Mouse (Mus musculus): Measurements from ENCODE around the gene Mdk. TPM values are rescaled to one million over a fixed set of nuclear protein-coding genes. Genes with fewer than 3 reads are reported as not detected.

The Mdk gene
- polyA plus RNA-seq, 1 experiment from 2014 or later, result 501 TPM

- Histone ChIP-seq H3K27me3 (replicated peaks; ENCODE audit: control insufficient read depth, insufficient read depth, low read length) (no peaks in the 10 kb centered on the region), H3K36me3 (ENCODE audit: control insufficient read depth, insufficient read depth, low read length) (no peaks in the 10 kb centered on the region; the same call in 1 of the 2 replicates), H3K9ac (ENCODE audit: low read depth, low read length) (peak overlapping the region; percentile 96), H3K4me1 (replicated peaks; ENCODE audit: control insufficient read depth, insufficient read depth, low read length) (peaks cover 88% of the 10 kb centered on the region), H3K9me3 (ENCODE audit: control insufficient read depth, low read length) (no peaks in the 10 kb centered on the region), H3K27ac (ENCODE audit: low read depth, low read length) (peak overlapping the region; percentile 99), H3K4me3 (ENCODE audit: low read depth, low read length) (peak overlapping the region; percentile 65), H3K4me2 (peak overlapping the region; percentile 90)
- 8% methylated on average over 15 of the region's 15 CpGs for WGBS
- DNase-seq (ENCODE audit: low spot score) (no peak), ATAC-seq (replicated peaks; ENCODE audit: low FRiP score) (peak; percentile 84)
Measured at GRCm38 (mm10) chr2:91950275-91951085, 18.4 kb upstream of the Mdk start.

- Histone ChIP-seq H3K4me3 (ENCODE audit: low read depth, low read length) (peak overlapping the region; percentile 65), H3K9me3 (ENCODE audit: control insufficient read depth, low read length) (no peaks in the 10 kb centered on the region), H3K9ac (ENCODE audit: low read depth, low read length) (peak overlapping the region; percentile 96), H3K36me3 (ENCODE audit: control insufficient read depth, insufficient read depth, low read length) (no peaks in the 10 kb centered on the region; the same call in 1 of the 2 replicates), H3K27me3 (replicated peaks; ENCODE audit: control insufficient read depth, insufficient read depth, low read length) (no peaks in the 10 kb centered on the region), H3K4me2 (peak overlapping the region; percentile 90), H3K27ac (ENCODE audit: low read depth, low read length) (peak overlapping the region; percentile 99), H3K4me1 (replicated peaks; ENCODE audit: control insufficient read depth, insufficient read depth, low read length) (peaks cover 88% of the 10 kb centered on the region)
- peak; percentile 88 for ATAC-seq (replicated peaks; ENCODE audit: low FRiP score)
- WGBS, result 31% methylated on average over 17 of the region's 17 CpGs
- peak; percentile 79 for DNase-seq (ENCODE audit: low spot score)
Measured at GRCm38 (mm10) chr2:91949411-91950274, 17.5 kb upstream of the Mdk start.

- Histone ChIP-seq H3K27me3 (replicated peaks; ENCODE audit: control insufficient read depth, insufficient read depth, low read length) (no peaks in the 10 kb centered on the region), H3K9me3 (ENCODE audit: control insufficient read depth, low read length) (no peaks in the 10 kb centered on the region), H3K9ac (ENCODE audit: low read depth, low read length) (peak overlapping the region; percentile 96), H3K27ac (ENCODE audit: low read depth, low read length) (peak overlapping the region; percentile 99), H3K4me1 (replicated peaks; ENCODE audit: control insufficient read depth, insufficient read depth, low read length) (peaks cover 85% of the 10 kb centered on the region), H3K4me2 (peak overlapping the region; percentile 90), H3K4me3 (ENCODE audit: low read depth, low read length) (peak overlapping the region; percentile 65), H3K36me3 (ENCODE audit: control insufficient read depth, insufficient read depth, low read length) (peaks cover 2% of the 10 kb centered on the region; the same call in 1 of the 2 replicates)
- WGBS, result 44% methylated on average over 3 of the region's 3 CpGs
- ATAC-seq (replicated peaks; ENCODE audit: low FRiP score) (peak; percentile 29; the same call in 1 of the 2 replicates), DNase-seq (ENCODE audit: low spot score) (no peak)
Measured at GRCm38 (mm10) chr2:91948792-91949241, 16.7 kb upstream of the Mdk start.

- Histone ChIP-seq H3K27me3 (replicated peaks; ENCODE audit: control insufficient read depth, insufficient read depth, low read length) (no peaks in the 10 kb centered on the region), H3K9me3 (ENCODE audit: control insufficient read depth, low read length) (no peaks in the 10 kb centered on the region), H3K36me3 (ENCODE audit: control insufficient read depth, insufficient read depth, low read length) (peaks cover 9% of the 10 kb centered on the region), H3K27ac (ENCODE audit: low read depth, low read length) (peak overlapping the region; percentile 99), H3K9ac (ENCODE audit: low read depth, low read length) (peak overlapping the region; percentile 96), H3K4me1 (replicated peaks; ENCODE audit: control insufficient read depth, insufficient read depth, low read length) (peaks cover 79% of the 10 kb centered on the region), H3K4me3 (ENCODE audit: low read depth, low read length) (peak overlapping the region; percentile 65), H3K4me2 (peak overlapping the region; percentile 90)
- 34% methylated on average over 6 of the region's 6 CpGs for WGBS
- DNase-seq (ENCODE audit: low spot score) (no peak), ATAC-seq (replicated peaks; ENCODE audit: low FRiP score) (peak; percentile 37)
Measured at GRCm38 (mm10) chr2:91948151-91948509, 16.0 kb upstream of the Mdk start.

- Histone ChIP-seq H3K27ac (ENCODE audit: low read depth, low read length) (peak overlapping the region; percentile 99), H3K4me2 (peak overlapping the region; percentile 90), H3K9me3 (ENCODE audit: control insufficient read depth, low read length) (no peaks in the 10 kb centered on the region), H3K27me3 (replicated peaks; ENCODE audit: control insufficient read depth, insufficient read depth, low read length) (no peaks in the 10 kb centered on the region), H3K36me3 (ENCODE audit: control insufficient read depth, insufficient read depth, low read length) (peaks cover 14% of the 10 kb centered on the region), H3K9ac (ENCODE audit: low read depth, low read length) (peak overlapping the region; percentile 96), H3K4me1 (replicated peaks; ENCODE audit: control insufficient read depth, insufficient read depth, low read length) (peaks cover 77% of the 10 kb centered on the region), H3K4me3 (ENCODE audit: low read depth, low read length) (peak overlapping the region; percentile 65)
- DNase-seq (ENCODE audit: low spot score), result no peak
- WGBS, result 41% methylated on average over 11 of the region's 11 CpGs
- peak; percentile 31 for ATAC-seq (replicated peaks; ENCODE audit: low FRiP score)
Measured at GRCm38 (mm10) chr2:91947397-91948150, 15.5 kb upstream of the Mdk start.

- Histone ChIP-seq H3K4me2 (peak overlapping the region; percentile 90), H3K4me1 (replicated peaks; ENCODE audit: control insufficient read depth, insufficient read depth, low read length) (peaks cover 71% of the 10 kb centered on the region), H3K36me3 (ENCODE audit: control insufficient read depth, insufficient read depth, low read length) (peaks cover 19% of the 10 kb centered on the region), H3K27ac (ENCODE audit: low read depth, low read length) (peak overlapping the region; percentile 99; the same call in 1 of the 2 replicates), H3K9me3 (ENCODE audit: control insufficient read depth, low read length) (no peaks in the 10 kb centered on the region), H3K9ac (ENCODE audit: low read depth, low read length) (peak overlapping the region; percentile 44; the same call in 1 of the 2 replicates), H3K4me3 (ENCODE audit: low read depth, low read length) (peak overlapping the region; percentile 65), H3K27me3 (replicated peaks; ENCODE audit: control insufficient read depth, insufficient read depth, low read length) (no peaks in the 10 kb centered on the region)
- WGBS, result 52% methylated on average over 6 of the region's 6 CpGs
- ATAC-seq (replicated peaks; ENCODE audit: low FRiP score) (no peak), DNase-seq (ENCODE audit: low spot score) (no peak)
Measured at GRCm38 (mm10) chr2:91946836-91947235, 14.7 kb upstream of the Mdk start.

GRCm38 (mm10) chr2:91945483-91945882 lies 13.4 kb upstream of the Mdk start, which contains the start of gene Gm9821:
Gene Gm9821 (plus strand): TSS chr2:91945703.
- H3K36me3 ChIP-seq (ENCODE audit: control insufficient read depth, insufficient read depth, low read length), result peaks cover 25% of the 10 kb centered on the region
- 92% methylated on average over 18 of the region's 18 CpGs for WGBS
- H3K27ac ChIP-seq (ENCODE audit: low read depth, low read length), result peak within 1 kb of the TSS; percentile 99; the same call in 1 of the 2 replicates
- H3K27me3 ChIP-seq (replicated peaks; ENCODE audit: control insufficient read depth, insufficient read depth, low read length), result no peaks in the 10 kb centered on the region
- ATAC-seq (replicated peaks; ENCODE audit: low FRiP score) (no peak), DNase-seq (ENCODE audit: low spot score) (no peak)
- H3K4me2 ChIP-seq, result peak within 1 kb of the TSS; percentile 90
- H3K4me3 ChIP-seq (ENCODE audit: low read depth, low read length), result no peak within 1 kb of the TSS
- H3K9ac ChIP-seq (ENCODE audit: low read depth, low read length), result peak within 1 kb of the TSS; percentile 44
- H3K4me1 ChIP-seq (replicated peaks; ENCODE audit: control insufficient read depth, insufficient read depth, low read length), result peaks cover 61% of the 10 kb centered on the region
- H3K9me3 ChIP-seq (ENCODE audit: control insufficient read depth, low read length), result no peaks in the 10 kb centered on the region
